20 mouse cellular contexts compared by ENCODE assay signal in genomic region chr19:36046046-36046445, GRCm38 (mm10). TPM values are rescaled to one million over a fixed set of nuclear protein-coding genes. Genes with fewer than 3 reads are reported as not detected.
DNase-seq lines count a peak whose midpoint lies in the region; ATAC-seq and TF ChIP-seq lines count a peak whose summit lies in the region.
"Had no signal": no experiment of that assay in that cellular context is flagged by ENCODE, and none has a peak within 500 bp of the region (broad histone marks: within the 10 kb centered on the region; RNA-seq: fewer than 3 reads in every experiment).

No protein-coding gene starts in this region.

- H3K4me2 ChIP-seq in forebrain, embryonic 12.5 days, result no peak overlapping the region
- H3K4me2 ChIP-seq: embryonic facial prominence, embryonic 12.5 days; forebrain, embryonic 13.5 days; forebrain, embryonic 15.5 days had no signal

- H3K27me3 ChIP-seq in Patski, result peaks cover 63% of the 10 kb centered on the region
- no peaks in the 10 kb centered on the region for H3K27me3 ChIP-seq in forebrain, embryonic 12.5 days
- H3K27me3 ChIP-seq: embryonic facial prominence, embryonic 12.5 days; forebrain, embryonic 13.5 days; forebrain, embryonic 15.5 days had no signal

- TF ChIP-seq CTCF in Patski (IDR thresholded peaks at IDR 0.05), result no peak

- CTCF ChIA-PET in Patski (lab: Charles Lee), result no interaction called here

- in situ Hi-C loops in Patski (cut with MboI; ENCODE audit: low pct_unique_long_range_greater_than_20kb), result no loop called here

- H3K9me3 ChIP-seq in forebrain, embryonic 12.5 days, result no peaks in the 10 kb centered on the region
- H3K9me3 ChIP-seq: embryonic facial prominence, embryonic 10.5 days; embryonic facial prominence, embryonic 12.5 days; forebrain, embryonic 10.5 days; forebrain, embryonic 13.5 days; forebrain, embryonic 15.5 days had no signal

- H3K36me3 ChIP-seq in forebrain, embryonic 12.5 days (replicated peaks), result no peaks in the 10 kb centered on the region
- H3K36me3 ChIP-seq: embryonic facial prominence, embryonic 10.5 days; embryonic facial prominence, embryonic 12.5 days; forebrain, embryonic 10.5 days; forebrain, embryonic 15.5 days had no signal

- H3K4me1 ChIP-seq in forebrain, embryonic 12.5 days, result no peaks in the 10 kb centered on the region
- H3K4me1 ChIP-seq: embryonic facial prominence, embryonic 10.5 days; embryonic facial prominence, embryonic 12.5 days; forebrain, embryonic 10.5 days; forebrain, embryonic 13.5 days; forebrain, embryonic 15.5 days had no signal

- POLR2A ChIA-PET in Patski (lab: Charles Lee), result no interaction called here

- DNase-seq in frontal cortex, postnatal 25 days (ENCODE audit: low spot score in 2 of 2), result no peak
- no peak for DNase-seq in Patski (ENCODE audit: low read depth, low spot score)
- peak; percentile 12 for DNase-seq in fibroblast of lung, adult 2 months (ENCODE audit: low read depth)
- no peak for DNase-seq in spleen, postnatal 4 days (ENCODE audit: low spot score in 2 of 2)
- DNase-seq in cerebellum, adult 8-10 months, result no peak
- DNase-seq: adrenal gland, adult 2 months; adrenal gland, postnatal 10 days; adrenal gland, postnatal 25 days; cerebellum, adult 11-12 months; cerebellum, adult 2 months; cerebellum, postnatal 10 days; cerebellum, postnatal 25 days; forebrain, postnatal 0 days had no signal

- no peak overlapping the region for H3K4me3 ChIP-seq in forebrain, embryonic 12.5 days (replicated peaks)
- H3K4me3 ChIP-seq: embryonic facial prominence, embryonic 10.5 days; embryonic facial prominence, embryonic 12.5 days; forebrain, embryonic 10.5 days; forebrain, embryonic 13.5 days; forebrain, embryonic 15.5 days had no signal

- H3K27ac ChIP-seq in forebrain, embryonic 12.5 days, result no peak overlapping the region
- H3K27ac ChIP-seq: embryonic facial prominence, embryonic 10.5 days; embryonic facial prominence, embryonic 12.5 days; forebrain, embryonic 10.5 days; forebrain, embryonic 13.5 days; forebrain, embryonic 15.5 days had no signal

- ATAC-seq in frontal cortex, adult (ENCODE audit: low TSS enrichment), result peak; percentile 69; the same call in 1 of the 2 replicates
- ATAC-seq in Patski, result peak; percentile 44
- no peak for ATAC-seq in forebrain, embryonic 12.5 days (ENCODE audit: low FRiP score)
- ATAC-seq: forebrain, embryonic 13.5 days; forebrain, embryonic 15.5 days; forebrain, postnatal 0 days had no signal

- H3K9ac ChIP-seq in forebrain, embryonic 12.5 days, result no peak overlapping the region
- H3K9ac ChIP-seq: embryonic facial prominence, embryonic 12.5 days; forebrain, embryonic 13.5 days; forebrain, embryonic 15.5 days; forebrain, postnatal 0 days had no signal

- 93% methylated on average over 7 of the region's 7 CpGs for WGBS in forebrain, embryonic 12.5 days

RNA-seq across cellular contexts. Expression of gene Htr7, which starts 11.3 kb away (rescaled TPM):
- polyA plus RNA-seq in Patski (2021), result not detected
- 0.60 and 0.82 TPM in 2 replicates for polyA plus RNA-seq in forebrain, embryonic 12.5 days (2016; fragmentation: Nextera tagmentation; extraction: Ambion mirVana)

RNA-seq across cellular contexts. Expression of gene Rpp30, which starts 37.5 kb away (rescaled TPM):
- 25.4 TPM for polyA plus RNA-seq in Patski (2021)
- 108 and 109 TPM in 2 replicates for polyA plus RNA-seq in forebrain, embryonic 12.5 days (2016; fragmentation: Nextera tagmentation; extraction: Ambion mirVana)
